Mouse (Mus musculus) right cerebral cortex, postnatal 10 days (tissue): ENCODE measurements at regions not wholly inside any gene's neighbourhood (a gene's known extent, or its start where the extent isn't known, plus 50 kb on each side); places are given as distances from the start of the nearest gene placed in this dataset.
A peak's percentile ranks its signal among the peaks of the same experiment; 100 is the strongest.

Experiments used
- DNase-seq, 2 experiments: peaks; one replicate each; pipeline ENCODE4 v3.0.0; 2021; ENCODE audit warnings: low spot score in 2 of 2

DNA sequence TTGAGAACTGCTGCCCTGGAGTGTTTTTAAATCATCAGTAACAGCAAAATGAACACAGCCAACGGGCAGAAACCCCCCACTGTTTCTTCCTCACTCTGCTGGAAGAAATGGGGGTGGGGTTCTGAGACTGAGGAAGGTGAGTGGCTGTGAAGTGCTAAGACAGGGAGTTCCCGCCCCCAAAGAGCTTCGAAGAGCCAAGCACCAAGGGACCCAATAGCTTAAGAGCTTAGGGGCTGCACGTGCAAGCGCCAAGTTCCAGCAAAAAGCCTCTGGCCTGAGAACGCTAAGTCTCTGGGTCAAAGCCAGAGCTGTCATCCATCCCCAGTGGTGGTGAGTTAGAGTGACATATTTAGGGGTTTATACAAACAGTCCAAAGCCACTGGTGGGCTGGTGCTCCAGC, 55.1 kb upstream of the Pcbd1 start:
- DNase-seq: no peak

- no peak for DNase-seq
Observed at GRCm38 (mm10) chr10:61028598-61028997, 60.5 kb upstream of the Pcbd1 start.

- no peak for DNase-seq
Observed at GRCm38 (mm10) chr10:61027215-61027614, 61.9 kb upstream of the Pcbd1 start.

- DNase-seq: no peak
Observed at GRCm38 (mm10) chr10:61025061-61025460, 64.1 kb upstream of the Pcbd1 start.

DNA sequence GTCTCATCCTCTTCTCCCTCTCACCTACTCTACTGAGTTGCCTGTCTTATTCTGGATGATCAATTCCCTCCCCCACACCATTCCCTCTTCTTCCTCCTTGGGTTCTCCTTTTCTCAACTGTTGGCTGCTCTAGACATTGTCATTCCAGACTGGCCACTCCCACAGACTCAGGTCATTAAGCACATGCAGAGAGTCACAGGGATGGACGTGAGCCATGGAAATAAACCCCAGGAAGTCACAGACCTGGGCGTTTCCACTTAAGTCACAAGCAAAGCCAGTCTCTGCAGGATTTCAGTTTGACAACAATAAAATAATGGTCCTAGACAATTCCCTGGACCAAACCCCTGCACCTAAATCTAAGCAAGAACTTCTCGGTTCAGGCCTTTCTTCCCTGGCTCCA, 65.0 kb upstream of the Pcbd1 start:
- DNase-seq: no peak

GRCm38 (mm10) chr10:61023431-61023830, 65.7 kb upstream of the Pcbd1 start:
- no peak for DNase-seq

GRCm38 (mm10) chr10:61019566-61019965, 69.6 kb upstream of the Pcbd1 start:
- DNase-seq: peak in 1 of 2 experiments; percentile 46

DNA sequence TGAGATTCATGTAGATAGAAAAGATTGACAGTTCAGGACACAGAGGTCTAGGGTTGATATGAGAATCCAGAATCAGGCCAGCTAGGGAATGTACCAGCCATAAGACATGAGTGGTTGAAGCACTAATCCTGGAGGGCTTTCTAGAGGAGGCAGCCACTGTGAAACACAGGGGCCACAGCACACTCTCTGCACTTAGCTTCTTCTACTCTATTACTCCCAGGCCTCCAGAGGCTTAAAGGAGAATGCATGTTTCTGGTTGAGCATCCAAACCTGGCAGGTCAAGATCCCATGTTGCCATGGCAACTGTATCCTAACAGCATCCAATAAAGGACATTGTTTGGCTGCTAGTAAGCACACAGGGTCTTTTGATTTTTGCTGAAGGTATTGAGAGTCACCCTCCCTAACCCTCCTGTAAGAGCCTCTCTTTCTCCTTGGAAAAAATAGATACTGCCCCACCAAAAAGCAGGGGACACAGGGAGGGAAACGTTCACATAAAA, 76.9 kb upstream of the Pcbd1 start:
- DNase-seq: no peak

DNA sequence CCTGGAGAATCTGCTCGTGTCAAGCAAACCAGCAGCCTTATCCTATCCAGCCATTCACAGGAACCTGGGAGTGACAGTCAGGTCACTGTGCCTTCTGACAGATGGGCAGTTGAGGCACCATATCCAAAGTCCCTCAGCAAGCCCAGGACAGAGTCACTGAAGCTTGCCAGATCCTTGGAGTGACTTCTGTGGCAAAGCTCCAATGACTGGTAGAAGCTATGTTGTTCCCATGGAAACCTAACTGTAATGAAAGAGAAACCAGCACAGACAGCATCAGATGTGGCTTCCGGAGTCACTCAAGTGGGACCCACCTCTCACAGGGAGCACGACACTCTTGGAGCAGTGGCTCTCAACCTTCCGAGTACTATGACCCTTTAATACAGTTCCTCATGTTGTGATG, 78.4 kb upstream of the Pcbd1 start:
- peak in 1 of 2 experiments; percentile 55 for DNase-seq

DNA sequence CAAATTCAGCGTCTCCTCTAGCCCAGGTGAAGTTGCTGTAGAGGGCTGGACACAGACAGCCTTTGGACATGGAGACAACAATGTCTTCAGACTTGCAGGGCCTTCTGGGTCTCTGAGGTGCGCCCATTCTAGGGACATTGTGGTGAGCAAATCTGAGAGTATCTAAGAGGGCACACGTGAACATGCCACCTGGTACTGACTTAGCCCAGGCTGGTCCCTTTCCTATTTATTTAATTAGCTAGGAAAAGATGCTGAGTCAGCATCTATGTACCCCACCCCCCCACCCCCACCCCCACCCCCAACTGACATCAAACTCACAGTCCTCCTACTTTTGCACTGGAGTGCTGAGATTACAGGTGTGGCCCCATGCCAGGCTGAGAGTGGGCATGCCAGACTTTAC, 81.7 kb upstream of the Pcbd1 start:
- no peak for DNase-seq

- DNase-seq: peak; percentile 51 to 55
Observed at GRCm38 (mm10) chr10:61001745-61002160, 87.4 kb upstream of the Pcbd1 start.

GRCm38 (mm10) chr10:60997393-60997792, 91.7 kb upstream of the Pcbd1 start:
- no peak for DNase-seq

GRCm38 (mm10) chr10:60995908-60996640, 93.1 kb upstream of the Pcbd1 start:
- no peak for DNase-seq

- DNase-seq: no peak
Observed at GRCm38 (mm10) chr10:60985109-60985576, 104.0 kb upstream of the Pcbd1 start.

DNA sequence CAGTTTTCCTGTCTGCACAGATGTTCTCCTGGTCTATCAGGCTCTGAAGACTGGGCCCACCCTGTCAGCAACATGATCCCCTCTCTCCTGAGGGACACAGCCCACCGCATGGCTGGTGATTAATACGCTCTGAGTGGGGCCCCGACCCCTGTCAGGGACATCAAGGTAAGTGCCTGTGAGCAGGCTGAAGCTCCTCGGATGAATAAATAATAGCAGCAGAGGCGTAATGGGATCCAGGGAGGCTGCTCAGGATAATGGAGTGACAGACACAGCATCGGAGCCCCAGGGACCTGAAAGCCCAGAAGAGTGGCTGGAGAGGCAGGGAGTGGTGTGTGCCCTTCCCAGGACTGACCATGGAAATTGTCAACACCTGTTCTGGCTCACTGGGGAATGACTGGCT, 107.4 kb upstream of the Pcbd1 start:
- no peak for DNase-seq

- no peak for DNase-seq
Observed at GRCm38 (mm10) chr10:60973615-60974014, 115.5 kb upstream of the Pcbd1 start.

- DNase-seq: peak in 1 of 2 experiments; percentile 28
Observed at GRCm38 (mm10) chr10:60964843-60965242, 124.3 kb upstream of the Pcbd1 start.

DNA sequence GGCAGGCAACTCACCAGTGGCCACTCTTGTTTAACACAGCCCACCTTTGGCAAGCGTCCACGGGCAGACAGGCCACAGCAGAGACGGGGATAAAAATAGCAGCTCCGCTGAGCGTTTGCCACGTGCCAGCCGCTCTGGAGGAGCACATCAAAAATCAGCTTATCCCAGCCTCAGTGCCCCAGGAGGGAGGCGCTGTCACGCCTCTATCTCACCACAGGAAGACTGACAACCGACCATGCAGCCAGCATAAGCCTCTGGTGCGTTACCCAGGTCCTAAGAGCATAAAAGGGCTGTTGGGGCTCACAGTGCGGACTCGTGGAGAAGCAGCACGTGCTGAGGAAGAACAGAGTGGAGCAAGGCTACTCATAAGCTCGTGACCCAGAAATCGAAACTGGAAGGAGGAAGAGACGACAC, 126.4 kb upstream of the Unc5b start:
- peak; percentile 57 to 66 for DNase-seq

DNA sequence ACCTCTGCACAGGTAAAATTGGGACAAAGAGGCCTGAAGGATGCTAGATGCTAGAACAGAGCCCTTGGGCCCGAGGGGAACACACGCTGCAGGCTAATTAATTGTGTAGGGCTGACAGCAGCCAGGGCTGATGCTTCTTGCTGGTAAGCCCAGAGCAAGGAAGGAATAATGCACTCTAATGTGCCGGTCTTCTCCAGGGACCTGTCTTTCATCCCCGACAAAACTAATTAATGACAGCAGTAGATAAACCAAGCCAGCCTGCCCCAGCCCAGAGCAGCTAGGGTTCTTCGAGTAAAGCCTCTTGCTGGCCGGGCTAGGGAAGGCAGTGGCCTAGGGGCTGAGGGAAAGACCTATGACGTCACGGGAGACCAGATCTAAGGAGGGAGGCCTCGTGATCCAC, 124.1 kb upstream of the Unc5b start:
- DNase-seq: no peak

- no peak for DNase-seq
Observed at GRCm38 (mm10) chr10:60952495-60952894, 121.1 kb upstream of the Unc5b start.

GRCm38 (mm10) chr10:60948983-60949677, 117.7 kb upstream of the Unc5b start:
- DNase-seq: no peak

DNA sequence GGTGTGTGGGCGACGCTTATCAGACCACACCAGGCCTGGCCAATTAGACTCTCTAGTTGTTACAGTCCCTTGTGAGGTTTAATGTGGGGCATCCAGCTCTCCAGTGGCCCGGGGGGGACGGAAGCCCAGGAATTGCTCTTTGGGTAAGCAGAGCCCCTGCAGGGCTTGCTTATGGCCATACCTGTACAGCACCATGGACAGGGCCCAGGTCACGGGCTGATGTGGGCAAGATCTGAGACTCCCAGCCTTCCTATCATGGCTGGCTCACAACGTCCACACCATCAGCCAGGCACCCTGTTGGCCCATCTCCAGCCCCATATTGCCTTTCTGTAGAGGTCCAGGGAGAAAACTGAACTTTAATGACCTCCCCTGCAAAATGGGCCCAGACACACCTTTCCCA, 111.7 kb upstream of the Unc5b start:
- no peak for DNase-seq

DNA sequence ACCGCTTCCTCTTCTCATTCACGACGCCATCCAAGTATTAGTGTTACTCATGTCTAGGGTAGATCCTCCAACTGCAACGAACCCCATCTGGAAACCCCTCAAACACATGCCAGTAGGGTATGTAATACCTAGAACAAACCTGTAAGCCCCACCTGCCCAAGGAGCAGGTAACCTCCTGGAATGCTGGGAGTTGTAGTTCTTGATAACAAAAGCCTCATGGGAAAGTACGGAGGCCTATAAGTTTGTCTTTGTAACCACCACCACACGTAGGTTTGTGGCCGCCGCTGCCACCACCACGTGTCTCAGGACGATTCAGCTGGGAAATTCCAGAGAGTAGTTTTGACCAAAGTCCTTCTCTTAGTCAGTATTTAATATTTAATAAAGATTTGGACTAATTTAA, 107.4 kb upstream of the Unc5b start:
- DNase-seq: no peak
